Mouse (Mus musculus) hindbrain, embryonic 11.5 days (tissue): ENCODE measurements around the gene Gm6890. TPM values are rescaled to one million over a fixed set of nuclear protein-coding genes. Genes with fewer than 3 reads are reported as not detected.
A peak's percentile ranks its signal among the peaks of the same experiment; 100 is the strongest.
"Not testable (repeated sequence)": the region's sequence is repeated elsewhere in the genome, so short reads cannot be mapped to it uniquely, and the experiment has no call there.

Experiments
- ATAC-seq: fragments of 200-750 bp; cut with Nextera tagmentation; 2 replicates; pipeline ENCODE4 v1.8.0; 2017; ENCODE audit warnings: mild to moderate bottlenecking, moderate TSS enrichment, moderate library complexity; ENCODE audit not compliant: low FRiP score
- DNase-seq: peaks from one replicate; pipeline ENCODE4 v3.0.0-alpha.2; 2015; ENCODE audit warnings: low spot score
- H3K27ac ChIP-seq: fragments of 300-500 bp; sonication (generic); 2 replicates; pipeline ENCODE4 v1.5.1; 2014; ENCODE audit warnings: mild to moderate bottlenecking, low read depth, low read length
- H3K27me3 ChIP-seq: fragments of 300-500 bp; sonication (generic); 2 replicates; pipeline ENCODE4 v1.6.1; 2014; ENCODE audit warnings: mild to moderate bottlenecking, low read length, moderate library complexity, mixed read lengths; ENCODE audit not compliant: control insufficient read depth, insufficient read depth
- H3K36me3 ChIP-seq: fragments of 300-500 bp; sonication (generic); 2 replicates; pipeline ENCODE4 v1.6.1; 2014; ENCODE audit warnings: mild to moderate bottlenecking, low read length, moderate library complexity, mixed read lengths; ENCODE audit not compliant: control insufficient read depth, insufficient read depth
- H3K4me1 ChIP-seq: fragments of 300-500 bp; sonication (generic); replicated peaks from 2 replicates; pipeline ENCODE4 v1.6.1; 2014; ENCODE audit warnings: low read length, mixed read lengths; ENCODE audit not compliant: control insufficient read depth, insufficient read depth
- H3K4me2 ChIP-seq: fragments of 300-500 bp; sonication (generic); replicated peaks from 2 replicates; pipeline ENCODE4 v1.6.1; 2014; ENCODE audit warnings: mild to moderate bottlenecking, low read depth, low read length
- H3K4me3 ChIP-seq: fragments of 300-500 bp; sonication (generic); 2 replicates; pipeline ENCODE4 v1.5.1; 2014; ENCODE audit warnings: low read depth, low read length
- H3K9ac ChIP-seq: fragments of 300-500 bp; sonication (generic); 2 replicates; pipeline ENCODE4 v1.6.1; 2014; ENCODE audit warnings: low read depth, low read length
- H3K9me3 ChIP-seq: fragments of 300-500 bp; sonication (generic); 2 replicates; pipeline ENCODE4 v1.6.1; 2016; ENCODE audit warnings: low read length; ENCODE audit not compliant: control insufficient read depth
- WGBS: fragments of 180-500 bp; shearing (Covaris S2); extraction: QIAGEN DNeasy Blood & Tissue Kit; methylation state at CpG from one replicate; pipeline ENCODE4 v1.1.7; 2014; 5-methylcytosine and 5-hydroxymethylcytosine counted together
- polyA plus RNA-seq: library from polyadenylated mRNA; unstranded; fragments of >200 nt; fragmentation: Nextera tagmentation; extraction: Ambion mirVana; gene quantifications from 2 replicates; pipeline ENCODE4 v1.2.1, GENCODE M21; 2014

Gm6890 gene
- polyA plus RNA-seq: not detected in 2 replicates

DNA sequence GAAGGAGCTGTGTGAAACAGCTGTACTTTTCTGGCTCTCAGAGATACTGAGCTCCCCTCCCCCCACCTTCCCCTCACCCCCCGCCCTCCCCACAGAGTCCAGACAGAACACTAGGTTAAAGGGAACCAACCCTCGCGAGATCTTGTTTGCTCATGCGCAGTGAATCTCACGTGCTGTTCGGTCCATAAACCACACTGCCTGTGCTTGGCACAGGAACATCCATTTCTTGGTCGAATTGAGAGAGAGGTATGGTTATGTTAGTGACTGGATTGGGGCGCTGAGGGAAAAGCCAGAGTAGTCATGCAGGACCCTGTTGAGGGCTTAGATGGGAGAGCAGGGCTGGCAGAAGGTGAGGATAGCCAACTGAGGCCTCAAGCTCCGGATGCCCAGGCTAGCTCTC is at the start of gene Gm6890:
TSS of gene Gm6890 (plus strand) at position 301 of the 400 bp plus-strand sequence.
- H3K4me1 ChIP-seq, H3K9me3 ChIP-seq, DNase-seq, H3K27me3 ChIP-seq, H3K9ac ChIP-seq, H3K27ac ChIP-seq, H3K36me3 ChIP-seq, ATAC-seq, H3K4me3 ChIP-seq, H3K4me2 ChIP-seq: not testable (repeated sequence)
- 86% methylated on average over 9 of the region's 9 CpGs for WGBS

DNA sequence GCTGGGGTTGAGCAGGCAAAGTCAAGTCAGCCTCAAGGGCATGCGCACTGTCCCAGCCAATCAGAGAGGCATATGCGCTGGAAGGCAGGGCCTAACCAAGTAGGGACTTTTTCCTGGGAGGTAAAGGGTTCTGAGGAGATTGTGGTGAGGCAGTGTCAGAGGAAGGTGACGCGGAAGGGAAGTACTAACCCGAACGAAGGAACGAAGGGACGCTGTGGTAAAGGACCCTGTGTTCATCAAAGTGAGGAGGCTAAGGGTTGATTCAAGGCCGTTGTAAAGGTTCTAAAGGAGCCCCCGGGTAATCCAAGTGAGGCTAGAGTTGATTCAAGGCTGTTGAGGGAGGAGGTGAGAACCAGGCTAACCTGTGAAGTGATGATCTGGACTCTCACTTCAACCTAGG is 14.5 kb upstream of the Gm6890 start:
- H3K4me3 ChIP-seq, H3K9me3 ChIP-seq, H3K27me3 ChIP-seq, H3K9ac ChIP-seq, DNase-seq, H3K36me3 ChIP-seq, H3K27ac ChIP-seq, H3K4me2 ChIP-seq, ATAC-seq, H3K4me1 ChIP-seq: not testable (repeated sequence)
- WGBS: 93% methylated on average over 4 of the region's 10 CpGs

DNA sequence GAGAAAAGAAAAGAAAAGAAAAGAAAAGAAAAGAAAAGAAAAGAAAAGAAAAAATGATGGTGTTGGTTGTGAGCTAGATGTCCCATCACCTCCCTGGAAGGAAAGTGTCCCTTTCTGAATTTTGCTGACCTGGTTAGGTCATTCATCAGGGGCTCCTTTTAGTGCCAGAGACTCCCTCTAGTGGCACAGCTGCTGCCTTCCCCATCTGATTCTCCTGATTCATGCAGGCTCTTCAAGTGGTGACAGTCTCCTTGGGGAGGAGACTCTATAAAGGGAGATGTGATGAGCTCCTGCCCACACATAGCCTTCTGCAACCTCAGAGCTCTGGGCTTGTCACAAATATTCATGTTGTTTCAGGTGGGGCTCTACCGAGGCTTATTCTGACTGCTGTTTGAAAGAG is 30.0 kb downstream of the Gm6890 start:
- DNase-seq: peak; percentile 1

More for the DNA sequence above, 30.0 kb downstream of the Gm6890 start:
- H3K27ac ChIP-seq, H3K9ac ChIP-seq, H3K4me2 ChIP-seq, H3K27me3 ChIP-seq, H3K4me1 ChIP-seq, H3K36me3 ChIP-seq, ATAC-seq, H3K4me3 ChIP-seq, H3K9me3 ChIP-seq: not testable (repeated sequence)
- no CpG with 5 or more reads among the region's 1 CpGs for WGBS

Other genes starting within 250 kb of the Gm6890 start
- gene Olfr1326-ps1, start 166.0 kb upstream of the Gm6890 start, polyA plus RNA-seq: not detected in 2 replicates
- not detected in 2 replicates for gene Olfr1325, start 148.2 kb upstream of the Gm6890 start, polyA plus RNA-seq
- gene Gm5640, start 95.3 kb upstream of the Gm6890 start, polyA plus RNA-seq: not detected in 2 replicates
- not detected in 2 replicates for gene Gm5936, start 96.3 kb downstream of the Gm6890 start, polyA plus RNA-seq